20 mouse cellular contexts compared by ENCODE assay signal in genomic region chr3:148575735-148576134, GRCm38 (mm10).
DNase-seq lines count a peak whose midpoint lies in the region; ATAC-seq lines count a peak whose summit lies in the region.
"Had no signal": no experiment of that assay in that cellular context is flagged by ENCODE, and none has a peak within 500 bp of the region (broad histone marks: within the 10 kb centered on the region; RNA-seq: fewer than 3 reads in every experiment).

No protein-coding gene starts in this region.

- DNase-seq in 416B (ENCODE audit: low read depth) = peak; percentile 21
- DNase-seq in Muller cell, postnatal 12 days (ENCODE audit: inconsistent ontology term) = peak; percentile 44
- DNase-seq in lung, postnatal 4 days = no peak
- no peak for DNase-seq in cerebellum, postnatal 10 days
- no peak for DNase-seq in spleen, adult 12 weeks (ENCODE audit: low spot score)
- no peak for DNase-seq in heart, postnatal 14 days
- DNase-seq: adrenal gland, postnatal 10 days; adrenal gland, postnatal 36 days; cerebellum, adult 2 months; cerebellum, postnatal 14 days; embryo, embryonic 11 days; gastrocnemius, postnatal 25 days; heart, adult 18-20 months; heart, postnatal 10 days; heart, postnatal 4 days; kidney, adult 2 months had no signal

- 0 out of 2 replicates have a peak, but pooled peaks have one; percentile 45 for ATAC-seq in common myeloid progenitor, adult 5-6 weeks (replicated peaks; ENCODE audit: low read depth, poor library complexity, severe bottlenecking)
- ATAC-seq: activated CD4-positive, CD25-positive, alpha-beta regulatory T cell, adult 4 months; forebrain, embryonic 15.5 days; intestine, postnatal 0 days had no signal

- intact Hi-C loops in heart, postnatal 14 days (cut with DNase I) = no loop called here

Comparison
In these comparisons a context has a peak if more than half of its experiments do, and no peak if none do; other contexts are left out.
1. DNase-seq: peak in 416B (single experiment) and Muller cell, postnatal 12 days (single experiment); none in lung, postnatal 4 days (0 of 2), cerebellum, postnatal 10 days (0 of 2), spleen, adult 12 weeks (single experiment) and heart, postnatal 14 days (0 of 2).